Mouse (Mus musculus) c-Kit-positive CD71-negative TER-119-negative erythroid progenitor cells, embryonic 14.5 days (primary cell): Measurements from ENCODE around the gene Chrna1.

Source experiments
- DNase-seq: peaks from one replicate; pipeline ENCODE4 v3.0.0-alpha.2; 2013; ENCODE audit warnings: low read depth

The Chrna1 gene

DNA sequence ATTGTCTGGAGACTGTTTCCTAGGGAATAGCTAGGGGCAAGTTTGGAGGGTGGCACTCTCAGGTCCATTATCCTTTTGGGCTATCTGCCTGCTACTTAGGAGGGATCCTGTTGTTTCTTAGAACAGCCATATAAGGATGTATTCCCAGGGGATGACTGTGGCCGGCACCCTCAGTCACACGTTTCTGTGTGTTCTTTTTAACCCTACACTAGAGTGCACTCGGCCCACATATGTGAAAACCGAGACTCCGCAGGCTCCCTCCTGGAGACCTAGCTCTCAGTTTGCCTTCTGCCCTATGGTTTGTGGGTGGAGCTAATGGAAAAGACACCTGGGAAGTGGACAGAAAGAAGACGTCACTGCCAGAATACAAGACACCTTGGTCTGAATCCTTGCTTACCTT lies 11.1 kb upstream of the Chrna1 start:
- no peak for DNase-seq

- no peak for DNase-seq
Measured at GRCm38 (mm10) chr2:73590106-73590505, 10.0 kb upstream of the Chrna1 start.

- no peak for DNase-seq
Measured at GRCm38 (mm10) chr2:73588951-73589350, 8.8 kb upstream of the Chrna1 start.

GRCm38 (mm10) chr2:73587109-73587506 lies 7.0 kb upstream of the Chrna1 start:
- no peak for DNase-seq

DNA sequence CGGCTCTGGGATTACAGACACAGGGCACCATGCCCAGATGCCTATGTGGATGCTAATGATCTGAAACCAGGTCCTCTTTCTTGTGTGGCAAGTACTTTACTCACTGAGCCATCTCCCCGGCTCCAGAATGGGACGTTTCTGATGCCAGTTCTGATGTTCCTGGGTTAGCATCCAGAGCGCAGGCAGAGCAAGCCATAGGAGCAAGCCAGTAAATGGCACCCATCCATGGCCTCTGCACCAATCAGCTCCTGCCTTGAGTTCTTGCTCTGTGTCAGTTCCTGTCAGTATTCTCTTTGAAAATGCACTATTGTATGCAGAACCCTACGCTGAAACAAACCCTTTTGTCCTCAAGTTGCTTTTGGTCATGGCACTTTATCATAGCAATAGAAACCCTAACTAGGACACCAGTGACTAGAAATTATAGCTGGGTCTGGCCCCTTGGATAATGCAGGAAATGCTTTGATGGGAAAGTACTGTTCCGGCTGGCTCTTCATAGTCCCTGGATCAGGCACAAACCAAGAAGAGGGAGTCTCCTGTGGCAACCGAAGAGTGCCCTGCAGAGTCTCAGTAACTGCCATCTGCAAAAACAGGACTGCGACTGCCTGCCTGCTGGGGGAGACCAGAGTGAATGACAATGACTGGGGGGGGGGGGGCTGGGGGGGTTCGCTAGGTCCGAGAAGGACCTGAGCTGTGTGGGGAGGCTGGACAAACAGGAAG lies 6.4 kb upstream of the Chrna1 start:
- no peak for DNase-seq

GRCm38 (mm10) chr2:73585347-73585831 lies 5.3 kb upstream of the Chrna1 start:
- DNase-seq: no peak

- peak; percentile 50 for DNase-seq
Measured at GRCm38 (mm10) chr2:73584645-73585346, 4.7 kb upstream of the Chrna1 start.

GRCm38 (mm10) chr2:73580720-73581119 lies 582 bp upstream of the Chrna1 start:
- no peak for DNase-seq

GRCm38 (mm10) chr2:73579168-73579567 lies 970 bp downstream of the Chrna1 start:
- no peak for DNase-seq

DNA sequence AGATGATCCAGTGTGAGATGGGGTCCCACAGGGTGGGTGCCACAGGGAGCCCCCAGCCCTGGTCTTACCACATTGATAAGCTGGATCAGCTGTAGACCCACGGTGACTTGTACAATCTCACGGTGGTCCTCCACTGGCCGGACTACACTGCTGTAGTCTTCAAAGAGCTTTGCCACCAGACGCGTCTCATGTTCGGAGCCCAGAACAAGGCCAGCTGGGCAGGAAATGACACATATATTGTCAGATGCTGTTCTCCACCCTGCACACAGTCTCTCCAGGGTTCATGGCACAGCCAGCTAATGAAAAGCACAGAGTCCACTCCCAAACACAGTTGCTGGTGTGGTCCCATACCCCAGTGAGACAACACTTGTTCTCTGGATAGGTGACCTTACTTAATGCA lies 5.7 kb downstream of the Chrna1 start:
- no peak for DNase-seq

DNA sequence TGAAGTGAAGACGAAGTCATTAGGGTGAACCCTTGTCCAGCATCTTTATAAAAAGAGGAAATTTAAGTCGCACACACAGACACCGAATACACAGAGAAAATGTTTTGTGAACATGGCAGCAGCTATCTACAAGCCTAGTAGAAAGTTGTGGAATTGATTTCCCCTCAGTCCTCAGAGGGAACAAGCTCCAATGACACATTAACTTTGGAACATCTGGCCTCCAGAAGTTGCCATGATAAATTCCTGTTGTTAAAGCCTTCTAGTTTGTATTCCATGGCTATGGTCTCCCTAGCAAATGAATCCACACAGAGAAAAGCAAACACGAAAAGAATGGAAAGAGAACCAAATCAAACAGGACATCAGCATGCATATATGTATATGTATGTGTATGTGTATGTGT lies 6.6 kb downstream of the Chrna1 start:
- DNase-seq: no peak

- DNase-seq: no peak
Measured at GRCm38 (mm10) chr2:73572539-73573372, 7.4 kb downstream of the Chrna1 start.

- no peak for DNase-seq
Measured at GRCm38 (mm10) chr2:73571901-73572300, 8.2 kb downstream of the Chrna1 start.

DNA sequence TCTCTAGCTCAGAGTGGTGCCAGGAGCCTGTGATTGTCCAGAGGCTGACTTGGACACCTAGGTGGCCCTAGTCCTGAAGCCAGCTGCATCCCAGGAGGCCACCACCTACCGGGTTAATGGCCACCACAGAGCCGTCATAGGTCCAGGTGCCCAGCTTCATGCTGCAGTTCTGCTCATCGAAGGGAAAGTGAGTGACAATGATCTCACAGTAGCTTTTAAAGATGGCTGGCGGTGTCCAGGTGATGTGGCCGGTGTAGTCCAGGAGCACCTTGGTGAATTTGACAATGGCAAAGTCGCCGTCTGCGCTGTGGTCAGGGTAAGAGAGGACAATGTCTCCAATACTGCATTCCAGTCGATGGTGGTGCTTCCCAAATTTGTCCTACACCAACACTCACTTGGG lies 8.8 kb downstream of the Chrna1 start:
- DNase-seq: no peak

DNA sequence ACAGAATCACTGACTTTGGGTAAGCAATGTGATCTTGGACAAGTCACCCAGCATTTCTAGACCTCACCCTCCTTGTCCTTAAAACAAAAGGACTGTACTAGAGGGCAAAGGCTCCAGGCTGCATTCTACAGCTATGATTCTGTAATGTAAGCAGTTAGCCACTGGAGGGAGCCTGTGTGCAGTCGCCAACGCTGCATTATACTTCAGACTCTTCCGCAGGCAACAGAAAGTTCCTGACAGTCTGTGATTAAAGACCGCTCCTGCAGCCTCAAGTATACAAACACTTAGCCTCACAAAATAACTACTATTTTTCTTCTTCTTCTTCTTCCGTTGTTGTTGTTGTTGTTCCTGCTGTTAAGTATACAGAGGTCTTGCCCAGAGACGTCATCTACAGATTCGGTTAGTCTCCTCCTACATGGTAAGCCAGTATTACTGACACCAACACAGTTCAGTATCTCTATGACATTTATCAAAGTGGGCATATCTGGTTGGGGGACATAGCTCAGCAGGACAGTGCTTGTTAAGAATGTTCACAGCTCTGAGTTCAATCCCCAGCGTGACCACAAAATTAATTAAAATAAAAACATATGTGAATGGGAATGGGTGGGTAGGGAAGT lies 13.0 kb downstream of the Chrna1 start:
- no peak for DNase-seq

DNA sequence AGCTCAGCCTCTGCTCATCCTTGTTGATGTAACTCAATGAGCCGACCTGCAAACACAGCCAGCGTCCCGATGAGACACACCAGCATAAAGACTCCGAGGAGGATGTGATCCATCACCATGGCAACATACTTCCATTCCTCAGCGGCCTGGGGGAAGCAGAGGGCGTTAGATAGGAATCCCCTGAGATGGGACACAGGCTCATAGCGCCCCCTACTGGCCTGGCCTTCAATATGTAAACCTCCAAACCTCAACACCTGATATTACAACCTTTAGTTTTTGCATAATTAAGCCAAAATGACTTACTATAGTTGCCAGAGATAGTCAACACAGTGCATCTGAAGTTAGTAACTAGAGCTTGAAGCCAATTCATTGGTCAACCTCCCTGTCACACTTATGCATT lies 14.0 kb downstream of the Chrna1 start:
- no peak for DNase-seq

DNA sequence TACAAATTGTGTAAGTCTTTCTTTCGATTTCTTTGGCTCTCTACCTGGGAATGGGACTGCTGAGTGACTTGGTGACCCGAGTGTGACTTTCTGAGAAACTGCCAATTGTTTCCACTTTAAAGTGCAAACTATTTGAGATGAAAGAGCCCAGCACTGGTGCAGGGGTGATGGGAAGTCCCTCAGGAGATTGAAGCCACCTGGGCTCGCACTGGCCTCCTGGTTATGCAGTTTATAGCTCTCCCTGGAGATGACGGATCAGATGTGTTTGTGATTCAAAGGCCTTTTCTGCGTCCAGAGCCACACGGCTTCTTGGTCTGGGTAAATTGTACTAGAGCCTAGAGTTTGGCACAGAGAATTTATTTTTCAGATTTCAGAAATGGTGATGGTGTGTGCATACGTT lies 16.4 kb downstream of the Chrna1 start:
- DNase-seq: no peak

GRCm38 (mm10) chr2:73562656-73563055 lies 17.5 kb downstream of the Chrna1 start:
- no peak for DNase-seq

GRCm38 (mm10) chr2:73561665-73562063 lies 18.5 kb downstream of the Chrna1 start:
- DNase-seq: peak; percentile 63

DNA sequence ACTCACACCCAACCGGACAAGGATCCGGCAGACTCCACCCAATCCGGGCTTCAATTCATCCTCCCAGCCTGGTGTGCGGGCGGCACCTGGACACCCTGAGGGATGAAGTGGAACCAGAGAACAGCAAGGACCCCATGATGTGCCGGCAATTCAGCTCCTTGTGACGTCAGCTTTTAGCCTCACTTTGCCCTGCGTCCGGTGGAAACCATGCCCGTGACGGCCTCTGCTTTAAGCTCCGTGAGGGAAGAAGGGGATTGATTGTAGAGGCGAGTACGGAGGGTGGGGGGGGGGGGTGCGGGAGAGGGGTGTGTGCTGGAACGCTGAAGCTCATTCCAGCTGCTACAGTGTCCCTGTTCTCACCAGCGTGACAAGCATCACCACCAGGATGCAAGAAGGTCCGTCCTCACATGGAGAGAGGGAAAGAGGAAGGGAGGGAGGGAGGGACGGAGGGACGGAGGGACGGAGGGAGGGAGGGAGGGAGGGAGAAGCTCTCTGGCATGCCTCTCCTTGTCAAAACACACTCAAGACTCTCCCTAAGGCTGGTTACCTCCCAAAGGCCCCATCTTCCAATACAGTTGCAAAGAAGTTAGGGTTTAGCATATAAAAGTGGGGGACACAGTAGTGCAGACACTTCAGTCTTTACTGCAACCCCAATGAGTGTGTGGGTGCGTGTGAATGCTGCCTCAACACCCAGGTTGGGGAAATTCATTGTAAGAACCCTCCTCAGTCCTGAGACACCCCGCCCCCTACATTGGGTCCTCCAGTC lies 19.1 kb downstream of the Chrna1 start:
- DNase-seq: no peak

- no peak for DNase-seq
Measured at GRCm38 (mm10) chr2:73560445-73560844, 19.7 kb downstream of the Chrna1 start.

GRCm38 (mm10) chr2:73557956-73558355 lies 22.2 kb downstream of the Chrna1 start:
- no peak for DNase-seq
